Mouse (Mus musculus): Measurements from ENCODE around the gene Foxm1.
A peak's percentile ranks its signal among the peaks of the same experiment; 100 is the strongest.
"Not testable (repeated sequence)": the region's sequence is repeated elsewhere in the genome, so short reads cannot be mapped to it uniquely, and the experiment has no call there.

The Foxm1 gene

GRCm38 (mm10) chr6:128376371-128377085 is 13.8 kb downstream of the Foxm1 start:
- no peak for DNase-seq (ENCODE audit: low spot score)

GRCm38 (mm10) chr6:128379636-128380035 is 16.9 kb downstream of the Foxm1 start:
- no peak for DNase-seq (ENCODE audit: low spot score)

- not testable (repeated sequence) for DNase-seq (ENCODE audit: low spot score)
Measured at GRCm38 (mm10) chr6:128380594-128381167, 17.9 kb downstream of the Foxm1 start.

- no peak for DNase-seq (ENCODE audit: low spot score)
Measured at GRCm38 (mm10) chr6:128381254-128381653, 18.5 kb downstream of the Foxm1 start.

GRCm38 (mm10) chr6:128383752-128384151 is 21.0 kb downstream of the Foxm1 start:
- DNase-seq (ENCODE audit: low spot score), result no peak

GRCm38 (mm10) chr6:128385026-128385425 is 22.3 kb downstream of the Foxm1 start:
- no peak for DNase-seq (ENCODE audit: low spot score)

DNA sequence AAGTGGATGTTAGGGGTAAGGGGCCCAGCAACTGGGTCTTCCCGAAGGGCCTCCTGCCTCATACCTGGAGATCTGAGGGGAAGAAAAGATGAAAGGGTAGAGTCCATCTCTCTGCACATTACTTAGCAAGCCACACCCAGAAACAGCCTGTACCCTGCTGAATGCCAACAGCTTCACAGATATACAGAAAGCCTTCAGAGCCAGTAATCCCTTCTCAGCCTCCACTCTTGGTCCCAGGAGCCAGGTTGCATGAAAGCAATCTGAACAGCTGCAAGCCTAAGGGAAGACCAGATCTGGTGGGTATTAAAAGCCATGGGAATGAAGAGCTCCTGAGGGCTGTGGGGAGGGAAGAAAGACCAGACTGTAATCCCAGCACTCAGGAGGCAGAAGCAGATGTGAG is 26.4 kb downstream of the Foxm1 start:
- DNase-seq (ENCODE audit: low spot score), result no peak

DNA sequence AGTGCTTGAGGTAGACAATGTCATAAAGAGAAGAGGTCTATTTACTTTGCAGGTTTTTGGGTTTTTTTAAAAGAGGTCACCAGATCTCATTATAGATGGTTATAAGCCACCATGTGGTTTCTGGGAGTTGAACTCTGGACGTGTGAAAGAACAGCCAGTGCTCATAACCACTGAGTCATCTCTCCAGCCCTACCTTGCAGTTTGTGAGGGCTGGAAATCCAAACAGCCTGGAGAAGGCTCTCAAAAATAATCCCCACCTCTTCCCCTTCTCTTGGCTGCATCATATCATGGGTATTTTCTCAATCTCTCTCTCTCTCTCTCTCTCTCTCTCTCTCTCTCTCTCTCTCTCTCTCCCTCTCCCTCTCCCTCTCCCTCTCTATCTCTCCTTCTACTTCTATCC is 27.9 kb downstream of the Foxm1 start:
- DNase-seq (ENCODE audit: low spot score), result no peak

DNA sequence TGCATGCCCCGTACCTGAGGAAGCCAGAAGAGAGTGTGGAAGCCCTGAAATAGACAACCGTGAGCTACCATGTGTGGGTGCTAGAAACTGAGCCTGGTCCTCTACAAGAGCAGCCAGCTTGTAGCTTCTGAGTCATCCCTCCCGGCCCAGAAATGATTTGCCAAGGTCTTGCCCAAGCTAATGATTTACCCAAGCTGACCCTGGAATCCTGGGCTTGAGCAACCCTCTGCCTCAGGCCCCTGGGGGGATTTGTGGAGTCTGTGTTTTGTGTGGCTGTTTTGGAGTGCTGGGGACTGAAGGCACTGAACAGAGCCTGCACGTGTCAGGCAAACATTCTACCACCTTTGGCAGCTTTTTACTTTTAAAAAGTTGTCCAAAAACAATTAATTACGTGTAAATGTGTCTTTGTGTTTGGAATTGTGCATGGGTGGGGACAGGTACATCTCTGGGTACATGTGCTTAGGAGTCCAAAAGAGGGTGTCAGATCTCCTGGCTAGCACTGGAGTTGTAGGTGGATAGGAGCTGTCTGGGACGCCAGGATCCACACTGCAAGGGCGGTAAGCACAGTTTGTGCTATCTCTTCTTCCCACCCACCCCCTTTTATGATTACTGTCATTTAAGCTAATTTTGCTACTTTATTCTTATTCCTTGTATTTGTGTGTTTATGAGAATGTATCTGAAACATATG is 35.0 kb downstream of the Foxm1 start:
- no peak for DNase-seq (ENCODE audit: low spot score)

DNA sequence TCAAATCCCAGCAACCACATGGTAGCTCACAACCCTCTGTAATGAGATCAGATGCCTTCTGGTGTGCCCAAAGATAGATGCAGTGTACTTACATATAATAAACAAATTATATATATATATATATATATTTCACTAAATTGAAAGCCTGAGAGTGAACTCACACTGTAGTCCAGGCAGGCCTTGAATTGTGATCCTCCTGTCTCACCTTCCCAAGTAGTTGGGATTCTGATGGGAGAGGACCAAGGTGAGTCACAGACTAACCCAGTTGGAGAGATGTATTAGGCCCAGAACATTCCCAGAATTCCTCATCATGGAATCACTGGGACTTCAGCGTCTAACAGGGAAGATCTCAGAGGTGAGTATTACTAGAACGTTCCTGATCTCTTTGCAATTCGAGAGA is 36.2 kb downstream of the Foxm1 start, which contains the start of gene Nrip2:
Gene Nrip2, plus strand, starts transcription at position 301 of the 400 bp plus-strand sequence.
- DNase-seq (ENCODE audit: low spot score), result no peak

GRCm38 (mm10) chr6:128399421-128400185 is 36.8 kb downstream of the Foxm1 start:
- DNase-seq (ENCODE audit: low spot score), result peak; percentile 51

GRCm38 (mm10) chr6:128404708-128405107 is 41.9 kb downstream of the Foxm1 start:
- no peak for DNase-seq (ENCODE audit: low spot score)

DNA sequence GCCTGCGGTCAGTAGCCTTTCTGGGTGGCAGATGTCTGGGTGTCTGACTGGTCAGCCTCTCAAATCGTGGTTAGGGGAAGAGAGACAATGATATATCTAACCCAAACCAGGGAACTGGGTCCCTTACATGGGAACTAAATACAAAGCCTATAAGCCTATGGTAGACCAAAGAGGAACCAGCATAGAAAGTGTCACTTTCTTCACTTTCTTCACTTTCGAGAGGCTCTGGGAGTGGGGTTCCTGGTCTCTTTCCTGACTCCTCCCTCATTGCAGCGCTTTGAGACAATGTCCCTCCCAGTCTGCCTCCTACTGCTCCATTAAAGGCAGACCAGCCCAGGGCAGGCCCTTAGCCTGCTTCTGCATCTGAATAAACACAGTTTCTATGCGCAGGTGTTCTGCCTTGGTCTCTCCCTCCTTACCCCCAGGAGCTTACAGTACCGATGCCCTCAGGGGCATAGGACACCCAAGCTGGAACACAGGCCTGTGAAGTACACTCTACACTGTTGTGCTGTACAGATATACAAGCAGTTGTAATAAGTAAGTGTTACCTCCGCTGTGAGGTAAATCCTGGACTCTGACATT is 45.9 kb downstream of the Foxm1 start:
- DNase-seq (ENCODE audit: low spot score), result no peak

DNA sequence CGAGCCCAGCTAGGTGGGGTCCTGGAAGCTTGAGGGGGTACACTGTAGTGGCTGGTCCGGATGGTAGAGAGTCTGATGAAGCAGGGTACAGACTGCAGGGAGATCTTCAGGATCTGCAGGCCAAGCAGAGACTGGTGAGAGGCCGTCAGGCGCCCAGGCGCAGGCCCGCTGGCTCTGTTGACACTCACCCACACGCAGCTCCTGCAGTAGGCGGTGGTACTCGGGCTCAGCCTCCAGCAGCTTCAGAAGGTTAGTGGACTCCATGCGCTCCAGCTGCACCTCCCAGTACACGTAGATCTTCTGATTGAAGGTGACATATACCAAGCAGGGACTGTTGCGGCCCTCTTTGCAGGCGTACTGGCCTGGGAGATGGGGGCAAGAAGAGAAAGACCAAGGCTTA is 47.5 kb downstream of the Foxm1 start:
- DNase-seq (ENCODE audit: low spot score), result no peak

DNA sequence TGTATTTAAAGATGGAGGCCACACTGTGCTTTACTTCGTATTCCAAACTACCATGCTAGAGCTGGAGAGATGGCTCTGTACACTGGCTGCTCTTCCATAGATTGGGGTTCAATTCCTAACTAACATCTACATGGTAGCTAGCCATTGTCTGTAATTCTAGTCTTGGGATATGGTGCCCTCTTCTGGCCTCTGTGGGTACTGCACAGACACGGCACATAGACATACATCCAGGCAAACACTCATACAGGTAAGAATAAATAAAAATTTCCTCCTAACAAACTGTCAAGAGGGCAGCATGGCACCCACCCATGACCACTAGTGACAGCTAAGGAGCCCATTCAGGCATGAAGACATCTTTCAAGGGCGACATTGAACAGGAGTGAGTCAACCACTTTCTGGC is 48.3 kb downstream of the Foxm1 start:
- DNase-seq (ENCODE audit: low spot score), result no peak

DNA sequence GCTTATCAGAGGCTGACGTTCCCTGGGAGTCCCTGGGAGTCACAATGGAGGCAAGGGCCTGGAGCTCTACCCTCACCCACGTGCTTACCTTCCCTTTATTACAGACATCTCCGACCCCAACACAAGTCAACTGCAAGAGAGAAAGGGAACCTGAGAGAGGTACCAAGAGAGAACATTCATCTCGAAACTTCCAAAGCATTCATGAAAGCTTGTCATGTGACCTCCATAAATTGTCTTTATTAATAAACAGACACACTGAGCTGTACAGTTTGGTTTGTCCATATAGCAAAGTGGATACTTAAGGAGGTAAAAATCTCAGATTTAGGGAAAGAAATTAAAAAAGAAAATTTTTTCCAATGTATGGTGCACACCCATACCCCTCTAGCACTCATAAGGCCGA is 53.4 kb downstream of the Foxm1 start:
- DNase-seq (ENCODE audit: low spot score), result no peak

DNA sequence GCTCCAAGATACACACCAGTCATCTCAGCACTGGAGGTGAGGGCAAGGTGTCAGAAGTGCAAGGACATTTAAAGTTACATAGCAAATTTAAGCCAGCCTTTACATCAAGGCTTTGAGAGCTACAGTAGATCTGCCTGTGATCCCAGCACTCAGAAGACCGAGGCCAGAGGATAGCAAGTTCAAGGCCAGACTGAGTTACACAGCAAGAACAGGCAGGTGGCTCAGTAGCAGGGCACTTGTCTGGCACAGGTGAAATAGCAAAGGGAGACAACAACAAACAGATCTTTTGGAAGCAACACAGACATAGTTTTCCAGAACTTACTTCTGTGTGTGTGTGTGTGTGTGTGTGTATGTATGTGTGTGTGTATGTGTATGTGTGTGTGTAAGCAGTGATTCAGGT is 55.3 kb downstream of the Foxm1 start:
- no peak for DNase-seq (ENCODE audit: low spot score)

GRCm38 (mm10) chr6:128421036-128421435 is 58.3 kb downstream of the Foxm1 start:
- DNase-seq (ENCODE audit: low spot score), result no peak

- no peak for DNase-seq (ENCODE audit: low spot score)
Measured at GRCm38 (mm10) chr6:128421480-128421879, 58.7 kb downstream of the Foxm1 start.

- no peak for DNase-seq (ENCODE audit: low spot score)
Measured at GRCm38 (mm10) chr6:128423496-128424268, 60.9 kb downstream of the Foxm1 start.

DNA sequence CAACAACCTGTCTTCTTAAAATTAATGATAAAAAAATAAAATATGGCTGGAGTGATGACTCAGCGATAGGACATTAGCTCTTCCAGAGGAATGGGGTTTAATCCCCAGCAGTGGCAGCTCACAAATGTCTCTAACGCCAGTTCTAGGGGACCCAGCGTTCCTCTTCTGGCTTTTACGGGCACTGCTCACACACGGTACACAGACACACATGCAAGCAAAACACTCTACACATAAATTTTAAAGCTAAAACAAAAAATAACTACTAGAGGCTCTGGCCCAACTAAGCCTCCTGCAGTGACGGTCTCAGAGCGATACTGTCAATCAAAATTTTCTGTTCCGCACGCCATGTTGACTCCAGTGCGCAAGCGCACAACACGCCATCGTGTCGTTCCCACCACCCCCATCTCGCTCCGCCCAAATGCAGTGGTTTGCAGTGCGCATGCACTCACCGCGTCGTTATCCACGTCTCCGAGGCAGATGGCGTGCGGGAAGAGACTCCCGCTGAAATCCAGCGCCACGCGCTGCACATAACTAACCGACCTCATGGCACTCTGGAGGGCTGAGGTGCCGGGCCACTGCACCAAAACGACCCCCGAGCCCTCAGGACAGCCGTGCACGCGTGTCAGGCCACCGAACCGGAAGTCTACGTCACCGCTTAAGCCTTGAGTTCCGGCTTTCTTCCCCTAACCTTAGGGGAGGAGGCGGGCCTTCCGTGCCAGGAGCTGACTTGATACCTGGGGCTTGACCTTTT is 61.7 kb downstream of the Foxm1 start, which contains the start of gene Itfg2:
Gene Itfg2, minus strand, starts transcription at position 663 of the 751 bp plus-strand sequence.
- DNase-seq (ENCODE audit: low spot score), result peak; percentile 94

All from testis, postnatal 14 days (tissue).